Mouse (Mus musculus) adrenal gland, postnatal 14 days (tissue): ENCODE measurements around the gene Nsl1. TPM values are rescaled to one million over a fixed set of nuclear protein-coding genes. Genes with fewer than 3 reads are reported as not detected.
"Not testable (repeated sequence)": the region's sequence is repeated elsewhere in the genome, so short reads cannot be mapped to it uniquely, and the experiment has no call there.

ENCODE experiments used
- DNase-seq: peaks from one replicate; pipeline ENCODE4 v3.0.0; 2021; ENCODE audit warnings: mixed read lengths
- long read RNA-seq, 2 experiments: library from polyadenylated mRNA; stranded (forward); transcript quantifications; one replicate each; pipeline ENCODE4 v2.0.0; 2021
- total RNA-seq: library from RNA; stranded (reverse); gene quantifications from 2 replicates; pipeline ENCODE4 v1.2.3, GENCODE M21; 2021

Gene Nsl1
- total RNA-seq: 2.2 and 3.4 TPM in 2 replicates
- long read RNA-seq, experiment 1, full-length matches to known transcripts: 5 of 7 reads
- long read RNA-seq, experiment 1, partial matches to known transcripts: 0 of 7 reads
- long read RNA-seq, experiment 1, other reads (novel, unspliced or antisense): 2 of 7 reads
- long read RNA-seq, experiment 2, full-length matches to known transcripts: 3 of 3 reads
- long read RNA-seq, experiment 2, partial matches to known transcripts: 0 of 3 reads
- long read RNA-seq, experiment 2, other reads (novel, unspliced or antisense): 0 of 3 reads

DNA sequence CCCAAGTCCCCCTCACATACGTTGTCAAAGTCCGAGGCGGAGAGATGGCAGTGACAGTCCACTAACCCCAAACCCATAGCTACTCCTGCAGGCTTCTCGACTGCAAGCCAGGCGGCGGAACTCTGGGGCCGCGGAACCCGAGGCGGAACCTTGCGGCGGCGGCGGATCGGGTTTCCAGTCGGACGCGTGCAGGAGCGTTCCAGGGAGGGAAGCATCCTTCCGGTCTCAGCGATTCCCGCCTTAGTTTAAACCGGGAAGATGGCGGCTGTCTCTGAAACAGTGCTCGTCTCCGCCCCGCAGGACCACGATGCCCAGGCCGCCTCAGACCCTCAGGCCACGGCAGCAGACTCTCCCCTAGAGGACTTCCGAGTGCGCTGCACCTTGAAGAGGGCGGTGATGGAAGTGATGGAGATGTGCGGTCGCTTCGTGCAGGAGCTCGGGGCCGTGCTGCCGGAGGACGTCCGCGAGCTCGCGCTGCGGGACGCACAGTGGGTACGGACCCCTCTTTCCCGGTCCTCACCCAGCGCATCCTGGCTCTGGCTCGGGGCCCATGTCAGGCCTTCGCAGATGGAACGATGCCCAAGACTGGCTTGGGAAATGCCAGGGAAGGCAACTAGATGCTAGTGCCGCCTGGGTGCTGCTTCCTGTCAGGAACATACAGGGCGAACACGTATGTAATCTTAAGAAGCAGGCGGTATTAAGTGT lies at the start of gene Nsl1, which contains the start of gene Tatdn3:
Nsl1 (plus strand) TSS at position 232 of the 705 bp plus-strand sequence.
Tatdn3 (minus strand) TSS at position 152 of the 705 bp plus-strand sequence.
- peak; percentile 95 for DNase-seq

DNA sequence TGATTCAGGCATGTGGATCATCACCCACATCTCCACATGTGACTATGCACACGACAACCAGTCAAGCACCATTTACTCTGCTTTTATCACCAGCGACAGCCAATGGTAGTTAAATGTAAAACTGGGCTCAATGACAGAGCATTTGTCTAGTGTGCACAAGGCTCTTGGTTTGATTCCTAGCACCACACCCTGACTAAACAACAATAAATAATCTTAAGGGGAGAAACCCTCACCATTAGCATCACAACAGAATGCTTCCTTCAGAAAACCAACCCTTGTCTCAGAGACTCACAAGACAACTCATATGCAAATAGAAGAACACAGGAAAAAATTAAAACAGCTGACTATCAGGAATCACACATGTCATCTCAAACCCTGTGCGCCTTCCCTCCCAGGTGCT lies 48.5 kb upstream of the Nsl1 start:
- no peak for DNase-seq

DNA sequence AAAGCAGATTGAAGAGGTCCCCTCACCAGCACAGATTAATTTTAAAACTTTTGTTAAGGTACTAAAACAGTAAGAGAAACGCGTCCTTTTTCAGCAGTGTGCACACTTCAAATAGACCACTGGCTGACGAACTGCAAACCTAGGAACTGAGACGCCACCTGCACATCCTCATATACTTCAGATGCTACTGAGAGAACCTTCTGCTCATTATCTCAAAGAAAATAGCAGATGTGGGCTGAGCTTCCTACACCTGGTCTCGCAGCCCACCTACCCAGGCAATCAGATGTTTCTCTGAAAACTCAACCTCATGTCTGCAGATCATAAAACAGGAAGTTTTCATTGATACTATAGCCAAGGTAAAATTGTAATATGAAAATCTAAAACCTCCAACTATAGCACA lies 43.0 kb upstream of the Nsl1 start:
- no peak for DNase-seq

DNA sequence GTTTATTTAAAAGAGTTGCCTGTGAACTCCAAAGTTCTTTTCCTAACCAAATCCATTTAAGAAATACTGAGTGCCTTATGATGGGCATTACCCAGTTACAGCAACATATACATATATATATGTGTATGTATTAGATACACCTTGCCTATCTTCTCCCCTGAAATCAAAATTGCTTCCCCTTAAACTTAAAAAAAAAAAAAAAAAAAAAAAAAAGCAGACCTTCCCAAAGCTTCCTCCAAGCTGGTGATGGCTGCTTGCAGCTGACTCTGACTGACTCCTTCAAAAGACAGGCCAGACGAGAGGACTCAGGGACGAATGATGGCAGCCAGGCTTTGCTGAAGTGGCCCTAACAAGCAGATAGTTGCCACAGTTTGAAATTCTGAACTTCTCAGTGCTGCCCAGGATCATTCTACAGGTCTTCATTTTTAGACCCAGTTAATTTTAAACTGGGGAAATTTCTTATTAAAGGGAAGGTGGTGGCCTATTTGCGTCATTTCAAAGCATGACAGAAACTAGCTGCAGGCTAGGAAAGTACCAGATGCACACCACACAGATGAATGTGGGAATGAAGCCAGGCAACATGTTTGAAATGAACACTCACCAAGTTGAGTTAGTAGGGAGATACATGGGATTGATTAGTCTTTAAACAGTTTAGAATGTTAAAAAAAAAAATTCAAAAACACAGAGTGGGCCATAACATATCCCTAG lies 42.4 kb upstream of the Nsl1 start:
- no peak for DNase-seq

DNA sequence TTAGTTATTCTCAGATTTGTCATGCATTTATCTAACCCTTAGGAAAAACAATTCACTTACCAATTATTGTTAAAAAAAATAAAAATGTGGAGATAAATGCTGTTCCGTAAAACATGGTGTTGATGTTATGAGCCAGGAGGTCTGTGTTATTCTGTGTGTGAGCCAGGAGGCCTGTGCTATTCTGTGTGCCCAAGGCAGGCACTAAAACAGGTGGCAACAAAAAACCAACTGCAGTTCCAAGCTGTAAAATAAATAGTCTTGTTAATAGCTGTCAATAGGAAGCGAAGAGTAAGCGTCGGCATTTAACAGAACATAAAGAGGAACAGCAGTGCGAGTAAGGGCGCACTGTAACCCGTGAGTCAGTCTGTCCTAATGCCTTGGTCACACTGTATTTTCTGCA lies 41.8 kb upstream of the Nsl1 start:
- no peak for DNase-seq

DNA sequence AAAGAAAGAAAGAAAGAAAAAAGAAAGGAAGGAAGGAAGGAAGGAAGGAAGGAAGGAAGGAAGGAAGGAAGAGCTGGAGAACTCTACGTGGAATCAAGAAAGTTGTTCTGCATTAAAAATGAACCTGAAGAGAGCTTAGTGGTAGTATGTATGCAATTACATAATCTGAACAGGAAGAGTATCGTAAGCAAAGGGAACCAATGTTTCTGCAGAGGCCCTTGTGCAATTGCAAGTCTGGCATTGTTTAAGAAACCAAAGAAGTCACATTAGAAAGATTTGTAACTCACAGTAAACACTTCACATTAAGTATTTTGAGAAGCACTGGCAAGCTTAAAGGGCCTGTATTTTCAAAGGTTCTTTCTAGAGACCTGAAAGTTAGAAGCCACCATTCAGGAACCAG lies 39.7 kb upstream of the Nsl1 start:
- no peak for DNase-seq

DNA sequence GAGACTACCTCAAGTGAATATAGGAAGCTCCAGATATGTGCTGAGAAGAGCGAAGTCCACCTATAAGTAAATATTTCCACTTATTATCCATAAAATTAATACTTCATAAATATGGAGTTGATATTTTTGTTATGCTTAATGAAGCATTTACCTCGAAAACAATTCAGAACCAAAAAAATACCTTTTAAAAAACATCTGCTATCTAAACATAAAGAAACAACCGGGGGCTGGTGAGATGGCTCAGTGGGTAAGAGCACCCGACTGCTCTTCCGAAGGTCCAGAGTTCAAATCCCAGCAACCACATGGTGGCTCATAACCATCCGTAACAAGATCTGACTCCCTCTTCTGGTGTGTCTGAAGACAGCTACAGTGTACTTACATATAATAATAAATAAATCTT lies 39.0 kb upstream of the Nsl1 start:
- DNase-seq: not testable (repeated sequence)

DNA sequence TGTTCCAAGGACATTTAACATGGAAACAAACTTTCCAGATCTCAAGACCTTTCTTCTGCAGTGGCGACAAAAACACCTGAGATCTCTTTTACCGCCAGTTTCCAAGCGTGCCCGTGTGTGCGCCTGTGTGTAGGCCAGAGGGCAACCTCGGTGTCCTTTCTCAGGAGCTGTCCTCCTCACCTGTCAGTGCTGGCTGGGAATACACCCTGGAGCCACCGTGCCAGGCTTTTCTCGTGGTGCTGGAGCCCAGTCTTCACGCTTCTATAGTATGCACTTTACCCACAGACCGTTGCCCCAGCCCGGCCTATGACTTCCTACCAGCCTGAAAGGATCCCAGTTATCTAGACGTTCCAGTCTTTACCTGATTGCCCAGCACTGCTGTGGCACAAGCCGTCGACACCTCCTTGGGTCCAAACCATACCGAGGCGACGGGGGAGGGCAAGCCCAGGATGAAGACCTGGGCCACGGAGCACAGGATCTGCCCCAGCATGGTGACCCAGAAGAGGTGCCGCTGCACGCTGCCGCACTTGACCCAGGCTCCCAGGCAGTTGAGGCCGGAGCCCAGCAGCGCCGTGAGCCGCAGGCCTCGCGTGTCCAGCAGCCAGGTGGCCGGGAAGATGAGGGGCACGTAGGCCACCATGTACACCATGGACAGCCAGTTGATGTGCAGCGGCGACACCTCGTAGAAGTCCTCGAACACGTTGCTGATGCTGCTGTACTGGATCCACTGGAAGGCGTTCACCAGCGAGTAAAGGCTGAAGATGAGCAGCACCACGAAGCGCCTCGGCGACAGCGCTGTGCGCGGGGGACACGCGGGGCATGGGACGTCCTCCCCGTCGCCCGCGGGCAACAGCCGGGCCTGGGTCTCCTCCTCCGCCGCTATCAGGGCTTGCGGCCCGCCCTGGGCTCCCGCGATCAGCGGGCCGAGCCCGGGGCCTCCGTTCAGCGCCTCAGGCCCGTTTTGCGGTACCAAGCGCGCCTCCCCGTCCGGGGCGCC lies 37.5 kb upstream of the Nsl1 start:
- DNase-seq: peak; percentile 51

DNA sequence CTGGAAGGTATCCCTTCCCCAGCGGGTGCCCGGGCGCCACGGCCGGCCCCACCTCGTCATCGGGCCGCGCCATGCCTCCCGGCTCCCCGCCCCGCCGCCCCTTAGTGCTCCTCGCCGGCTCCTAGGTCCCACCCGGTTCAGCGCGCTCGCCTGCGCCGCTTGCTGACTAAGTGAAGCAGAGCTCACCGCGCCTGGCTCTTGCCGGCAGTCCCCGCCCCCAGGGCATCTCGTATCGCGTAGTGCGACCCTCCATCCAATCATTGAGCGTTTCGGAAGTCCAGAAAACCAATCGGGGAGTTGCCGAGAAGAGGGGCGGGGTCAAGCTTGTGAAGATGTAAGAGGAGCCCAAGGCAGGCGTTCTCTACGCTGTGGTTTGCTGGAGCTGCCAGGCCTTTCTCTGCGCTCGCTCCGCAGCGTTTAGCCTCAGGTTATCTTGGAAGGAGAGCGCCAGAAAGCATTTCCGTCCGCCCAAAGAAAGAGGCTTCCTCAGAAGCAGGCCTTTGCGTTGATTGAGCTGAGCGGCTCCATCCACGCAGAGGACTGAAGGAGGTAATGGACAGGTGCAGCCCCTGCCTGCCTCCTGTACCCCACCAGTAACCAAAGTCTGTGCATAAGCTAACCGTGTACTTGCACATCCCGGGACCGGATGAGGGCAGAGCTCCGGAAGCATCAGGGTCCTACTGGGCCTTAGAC lies 36.6 kb upstream of the Nsl1 start, which contains the start of gene Flvcr1:
Flvcr1 (minus strand) TSS at position 138 of the 693 bp plus-strand sequence.
- peak; percentile 99 for DNase-seq

DNA sequence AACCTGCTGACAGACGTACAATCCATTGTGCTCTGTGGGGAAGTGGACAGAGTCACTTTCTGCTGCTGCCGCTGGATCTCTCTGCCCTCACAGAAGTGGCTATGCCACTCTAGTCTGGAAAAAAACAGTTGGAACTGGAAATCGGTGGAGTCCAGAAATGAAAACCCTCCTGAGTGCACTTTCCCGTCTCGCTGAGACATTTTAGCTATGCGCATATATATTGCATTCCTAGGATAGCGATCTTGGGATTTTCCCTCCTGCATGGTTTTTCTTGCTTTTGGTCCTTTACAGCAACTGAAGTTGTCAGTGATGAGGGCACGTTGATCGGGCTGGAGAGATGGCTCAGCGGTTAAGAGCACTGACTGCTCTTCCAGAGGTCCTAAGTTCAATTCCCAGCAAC lies 32.6 kb upstream of the Nsl1 start:
- DNase-seq: no peak

DNA sequence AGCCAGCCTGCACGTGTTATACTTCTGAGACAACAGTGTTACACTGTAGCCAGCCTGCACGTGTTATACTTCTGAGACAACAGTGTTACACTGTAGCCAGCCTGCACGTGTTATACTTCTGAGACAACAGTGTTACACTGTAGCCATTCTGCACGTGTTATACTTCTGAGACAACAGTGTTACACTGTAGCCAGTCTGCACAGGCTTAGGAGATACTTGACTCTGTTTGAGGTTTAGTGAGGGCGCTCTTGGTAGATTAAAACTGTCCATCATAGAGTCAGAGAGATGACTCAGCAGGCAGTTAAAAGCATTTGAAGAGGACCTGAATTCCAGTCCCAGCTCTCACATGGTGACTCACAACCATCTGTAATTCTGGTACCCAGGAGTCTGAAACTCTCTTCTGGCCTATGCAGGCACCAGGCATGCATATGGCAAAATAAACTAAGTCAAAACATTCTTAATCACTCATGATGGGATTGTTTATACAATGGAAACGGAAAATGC lies 31.8 kb upstream of the Nsl1 start:
- not testable (repeated sequence) for DNase-seq

DNA sequence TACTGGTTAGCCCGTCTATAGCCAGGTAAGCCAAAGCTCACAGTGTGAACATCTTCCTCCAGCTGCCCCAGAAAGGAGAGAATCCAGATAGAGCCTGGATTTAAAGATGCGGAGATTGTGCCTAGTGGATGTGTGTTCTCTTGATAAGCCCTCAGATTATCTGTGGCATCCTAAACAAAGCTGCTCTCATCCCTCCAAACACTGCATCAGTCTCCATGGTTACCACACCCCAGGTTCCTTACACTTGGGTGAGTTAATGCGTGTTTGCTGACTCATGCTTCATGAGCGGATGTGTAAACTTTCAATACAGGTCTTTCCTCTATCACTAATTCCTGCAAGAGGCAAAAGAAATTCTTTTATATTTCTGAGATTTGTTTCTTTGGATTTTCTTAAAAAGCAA lies 27.2 kb upstream of the Nsl1 start:
- DNase-seq: no peak

DNA sequence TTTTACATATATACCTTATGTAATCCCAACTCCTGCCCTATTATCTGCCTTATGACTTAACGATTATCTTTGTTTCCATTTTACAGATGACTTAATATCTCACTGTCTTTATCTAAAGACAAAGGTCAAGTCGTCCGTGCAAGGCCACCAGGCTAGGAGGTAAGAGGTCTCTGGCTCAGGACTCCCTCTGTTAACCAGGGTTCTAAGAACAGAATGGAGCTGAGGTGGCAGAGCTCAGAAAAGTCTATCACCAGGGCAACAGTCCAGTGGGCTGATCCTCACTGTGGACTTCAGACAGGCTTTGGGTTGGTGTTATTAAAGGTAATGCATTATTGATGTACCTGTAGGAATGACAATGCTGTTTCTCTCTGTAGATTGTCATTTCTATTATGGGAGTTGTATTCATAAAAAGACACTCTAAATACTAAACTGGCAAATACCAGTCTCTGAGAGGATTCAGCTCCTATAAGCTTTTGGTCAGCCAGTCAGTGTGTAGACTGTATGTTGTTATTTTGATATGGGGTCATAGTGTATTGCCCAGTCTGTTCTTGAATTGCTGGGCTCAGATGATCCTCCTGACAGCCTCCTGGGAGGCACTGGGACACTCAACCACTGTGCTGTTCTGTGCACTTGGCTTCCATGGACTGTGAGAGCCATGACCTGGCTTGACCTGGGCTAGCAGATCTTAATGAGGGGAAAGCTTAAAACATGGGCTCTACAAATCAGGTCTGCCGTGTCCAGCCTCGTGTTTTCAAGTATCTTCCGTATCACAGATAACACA lies 26.1 kb upstream of the Nsl1 start, which contains the start of gene Spata45:
Spata45 (plus strand) TSS at position 86 of the 781 bp plus-strand sequence.
- no peak for DNase-seq

DNA sequence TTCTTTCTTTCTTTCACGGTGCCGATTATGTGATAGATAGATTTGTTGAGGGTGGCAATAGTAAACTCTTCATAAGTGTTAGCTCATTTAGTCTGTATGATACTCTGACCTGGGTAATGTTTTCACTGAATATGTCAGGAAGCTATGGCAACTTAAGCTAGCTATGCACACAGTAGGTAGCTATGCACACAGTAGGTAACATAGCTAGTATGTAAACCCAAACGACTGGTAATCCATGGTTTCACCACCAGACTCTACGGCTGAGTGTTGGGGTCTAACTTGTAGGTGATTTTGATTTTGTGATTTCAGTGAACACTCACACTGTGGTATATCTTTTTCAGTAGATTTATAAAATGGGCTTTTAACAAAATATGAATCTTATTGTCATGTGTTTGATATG lies 24.8 kb upstream of the Nsl1 start:
- no peak for DNase-seq

DNA sequence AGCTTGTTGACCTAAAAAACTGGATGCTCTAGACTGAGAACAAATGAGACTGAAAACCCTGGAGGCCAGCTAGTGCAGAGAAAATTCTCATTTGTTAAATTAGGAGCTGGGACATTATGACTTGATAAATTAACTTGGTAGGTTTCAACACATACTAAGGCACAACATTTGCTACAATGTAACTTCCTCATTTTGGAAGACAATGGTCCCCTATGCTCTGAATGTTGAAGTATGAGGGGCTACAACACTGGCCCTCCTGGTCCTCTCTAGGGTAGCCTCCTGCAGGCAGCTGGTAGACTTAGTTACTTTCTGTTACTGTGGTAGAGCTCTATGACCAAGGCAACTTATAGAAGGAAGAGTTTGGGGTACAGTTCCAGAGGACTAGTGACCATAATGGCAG lies 21.5 kb upstream of the Nsl1 start:
- DNase-seq: no peak

DNA sequence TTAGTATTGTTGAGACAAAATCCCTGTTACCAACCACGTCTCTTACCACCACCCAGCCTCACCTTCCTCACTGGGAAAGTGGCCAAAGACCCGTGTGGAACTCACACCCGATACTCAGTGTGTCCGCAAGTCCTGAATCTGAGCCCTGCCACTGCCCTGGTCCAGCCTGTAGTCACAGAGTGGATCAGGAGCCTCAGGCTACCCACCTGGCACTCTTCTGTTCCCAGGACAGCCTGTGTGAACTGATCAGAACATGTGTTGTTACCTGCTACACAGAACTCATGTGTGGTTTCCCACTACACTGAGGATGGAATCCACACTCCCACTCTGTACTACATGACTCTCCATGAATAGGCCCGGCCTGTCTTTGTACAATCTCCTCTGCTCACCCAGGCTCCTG lies 20.7 kb upstream of the Nsl1 start:
- no peak for DNase-seq

DNA sequence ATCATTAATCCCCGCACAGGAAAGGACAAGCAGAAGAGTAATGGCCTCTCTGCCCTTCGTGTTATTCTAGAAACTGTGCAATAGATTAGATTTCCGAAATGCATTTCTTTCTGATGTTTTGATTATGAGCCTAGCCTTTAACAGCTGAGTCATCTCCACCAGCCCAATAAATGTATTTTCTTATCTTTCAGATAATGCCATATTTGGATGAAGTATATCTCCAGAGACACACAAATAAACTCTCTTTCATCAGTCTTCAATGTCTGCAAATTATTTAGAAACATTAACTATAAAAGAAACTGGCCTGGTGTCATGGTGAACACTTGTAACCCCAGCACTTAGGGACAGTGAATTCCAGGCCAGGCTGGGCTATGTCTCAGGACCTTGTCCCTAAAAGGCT lies 20.1 kb upstream of the Nsl1 start:
- DNase-seq: no peak

DNA sequence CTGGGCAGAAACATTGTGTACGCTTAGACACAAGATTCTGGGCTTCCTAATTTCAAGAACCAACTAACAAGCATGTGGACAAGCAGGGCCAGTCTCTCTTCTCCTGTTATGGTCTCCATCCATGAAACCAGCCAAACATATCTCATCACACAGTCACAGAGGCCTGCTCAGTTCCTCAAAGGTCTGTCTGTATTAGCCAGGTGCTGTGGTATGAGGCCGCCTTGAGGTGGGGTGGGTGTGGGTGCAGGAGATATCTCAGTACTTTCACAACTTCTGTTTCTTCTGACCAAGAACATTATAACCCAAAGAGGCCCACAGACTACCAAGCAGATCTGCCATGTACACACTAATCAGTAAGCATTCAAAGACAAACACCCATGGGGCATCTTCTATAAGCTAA lies 17.5 kb upstream of the Nsl1 start:
- no peak for DNase-seq

DNA sequence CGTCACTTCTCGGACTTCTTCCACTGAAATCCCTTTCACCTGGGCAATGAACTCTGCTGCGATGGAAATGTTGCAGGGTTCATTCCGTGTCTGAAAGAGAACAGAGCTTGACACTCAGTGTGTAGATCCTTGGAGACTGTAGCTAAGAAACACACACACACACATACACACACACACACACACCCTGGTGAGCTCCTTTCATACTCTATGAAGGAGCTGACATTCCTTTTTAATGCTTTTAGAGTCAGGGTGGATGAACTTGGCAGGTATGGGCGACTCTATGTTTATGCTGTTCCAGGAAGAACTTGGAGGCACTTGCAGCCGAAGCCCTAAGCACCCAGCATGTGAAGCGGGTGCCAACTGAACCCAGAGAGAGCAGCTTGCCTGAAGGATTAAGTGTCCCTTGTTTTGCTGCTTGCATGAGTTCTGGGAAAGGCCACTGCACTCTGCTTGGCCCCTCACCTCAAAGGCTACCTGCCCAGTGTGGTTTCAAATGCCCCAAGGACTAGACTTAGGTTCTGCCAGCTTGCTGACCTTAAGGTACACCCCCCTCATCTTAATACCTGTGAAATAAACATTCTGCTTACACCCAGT lies 16.5 kb upstream of the Nsl1 start:
- peak; percentile 52 for DNase-seq

DNA sequence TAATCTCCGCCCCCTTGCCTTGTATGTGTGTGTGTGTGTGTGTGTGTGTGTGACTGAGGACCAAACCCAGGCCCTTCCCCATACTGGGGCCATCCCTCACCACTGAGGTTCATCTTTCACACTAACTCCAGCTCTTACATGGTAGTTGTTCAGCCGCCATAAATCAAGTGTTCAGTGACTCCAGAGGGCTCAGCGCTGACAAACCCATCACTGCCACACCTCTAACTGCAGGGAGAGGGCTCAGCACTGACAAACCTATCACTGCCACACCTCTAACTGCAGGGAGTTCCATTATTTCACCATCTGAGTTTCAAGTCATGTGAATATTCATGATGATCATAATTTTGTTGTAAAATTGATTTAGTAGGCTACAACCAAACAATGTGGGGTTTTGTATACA lies 9.3 kb upstream of the Nsl1 start:
- DNase-seq: no peak
